Mouse (Mus musculus): ENCODE results near the gene Il13.

GRCm38 (mm10) chr11:53652427-53652826 lies 17.9 kb upstream of the Il13 start:
- TF ChIP-seq GATA1 (IDR thresholded peaks at IDR 0.05; ENCODE audit: low read length), result no peak
- no peak for TF ChIP-seq TAL1 (IDR thresholded peaks at IDR 0.05; ENCODE audit: low read length)

All from erythroblast, embryonic 14.5 days (primary cell).